Mouse (Mus musculus) left cerebral cortex, adult 2 months (tissue): ENCODE results near the gene Cfap69. TPM values are rescaled to one million over a fixed set of nuclear protein-coding genes. Genes with fewer than 3 reads are reported as not detected.

Source experiments
- DNase-seq, 2 experiments: peaks; one replicate each; pipeline ENCODE4 v3.0.0; 2021 to 2022; ENCODE audit warnings: low spot score in 2 of 2, mixed read lengths in 1 of 2; ENCODE audit errors: extremely low spot score in 1 of 2
- H3K27ac ChIP-seq: fragments of 200-600 bp; 2 replicates; pipeline ENCODE4 v1.8.1; 2022
- H3K4me3 ChIP-seq: fragments of 200-600 bp; 2 replicates; pipeline ENCODE4 v1.8.1; 2022
- CTCF ChIP-seq: fragments of 200-600 bp; IDR thresholded peaks from 2 replicates; pipeline ENCODE4 v1.8.1; 2022; ENCODE audit warnings: antibody characterized with exemption, mild to moderate bottlenecking, moderate library complexity
- intact Hi-C: fragments of 180-260 bp; cut with DNase I; formaldehyde crosslinking; loops from one replicate; pipeline ENCODE4 v1.15.1; 2025
- long read RNA-seq, 2 experiments: library from polyadenylated mRNA; stranded (forward); transcript quantifications; one replicate each; pipeline ENCODE4 v2.0.0; 2021; ENCODE audit warnings: borderline mapping rate in 2 of 2
- total RNA-seq, 2 experiments: library from RNA; stranded (reverse); gene quantifications; 2 replicates each; pipeline ENCODE4 v1.2.3; 2021

Cfap69 gene
- 10 to 100 TPM; 21.5 to 28.2 TPM for total RNA-seq
- long read RNA-seq, experiment 1, full-length matches to known transcripts: 5 of 16 reads
- long read RNA-seq, experiment 1, partial matches to known transcripts: 1 of 16 reads
- long read RNA-seq, experiment 1, other reads (novel, unspliced or antisense): 10 of 16 reads
- long read RNA-seq, experiment 2, full-length matches to known transcripts: 7 of 13 reads
- long read RNA-seq, experiment 2, partial matches to known transcripts: 0 of 13 reads
- long read RNA-seq, experiment 2, other reads (novel, unspliced or antisense): 6 of 13 reads

- Histone ChIP-seq H3K27ac (no peak within 1 kb of the TSS), H3K4me3 (peak within 1 kb of the TSS; percentile 85)
- peak; percentile 88 to 89 for DNase-seq
- no peak; the same call in 1 of the 2 replicates for TF ChIP-seq CTCF
- intact Hi-C loops: loop anchor here (5.0 kb wide), 1 partner anchor 83 kb away; the partner anchor contains the start of gene Steap1
Measured at GRCm38 (mm10) chr5:5663655-5664370, at the start of gene Cfap69. Cfap69 (minus strand) TSS chr5:5664239.

GRCm38 (mm10) chr5:5711032-5711431 lies 47.0 kb upstream of the Cfap69 start:
- H3K4me3 ChIP-seq: no peak overlapping the region
- TF ChIP-seq CTCF: no peak
- H3K27ac ChIP-seq: no peak overlapping the region
- intact Hi-C loops: loop anchor here (2.0 kb wide), 1 partner anchor 62 kb away; no protein-coding TSS in a partner anchor
- no peak for DNase-seq

- H3K27ac ChIP-seq: no peak overlapping the region
- no peak overlapping the region for H3K4me3 ChIP-seq
- DNase-seq: no peak
- intact Hi-C loops: no loop called here
- no peak for TF ChIP-seq CTCF
Measured at GRCm38 (mm10) chr5:5707341-5708278, 43.6 kb upstream of the Cfap69 start.

- DNase-seq: no peak
- TF ChIP-seq CTCF: no peak
- no peak overlapping the region for H3K27ac ChIP-seq
- H3K4me3 ChIP-seq: no peak overlapping the region
- intact Hi-C loops: no loop called here
Measured at GRCm38 (mm10) chr5:5705019-5705418, 41.0 kb upstream of the Cfap69 start.

GRCm38 (mm10) chr5:5700386-5700785 lies 36.3 kb upstream of the Cfap69 start:
- intact Hi-C loops: no loop called here
- Histone ChIP-seq H3K27ac (no peak overlapping the region), H3K4me3 (no peak overlapping the region)
- TF ChIP-seq CTCF: no peak
- DNase-seq: no peak

- Histone ChIP-seq H3K27ac (no peak overlapping the region), H3K4me3 (no peak overlapping the region)
- no peak for TF ChIP-seq CTCF
- no peak for DNase-seq
- intact Hi-C loops: no loop called here
Measured at GRCm38 (mm10) chr5:5698830-5699229, 34.8 kb upstream of the Cfap69 start.

DNA sequence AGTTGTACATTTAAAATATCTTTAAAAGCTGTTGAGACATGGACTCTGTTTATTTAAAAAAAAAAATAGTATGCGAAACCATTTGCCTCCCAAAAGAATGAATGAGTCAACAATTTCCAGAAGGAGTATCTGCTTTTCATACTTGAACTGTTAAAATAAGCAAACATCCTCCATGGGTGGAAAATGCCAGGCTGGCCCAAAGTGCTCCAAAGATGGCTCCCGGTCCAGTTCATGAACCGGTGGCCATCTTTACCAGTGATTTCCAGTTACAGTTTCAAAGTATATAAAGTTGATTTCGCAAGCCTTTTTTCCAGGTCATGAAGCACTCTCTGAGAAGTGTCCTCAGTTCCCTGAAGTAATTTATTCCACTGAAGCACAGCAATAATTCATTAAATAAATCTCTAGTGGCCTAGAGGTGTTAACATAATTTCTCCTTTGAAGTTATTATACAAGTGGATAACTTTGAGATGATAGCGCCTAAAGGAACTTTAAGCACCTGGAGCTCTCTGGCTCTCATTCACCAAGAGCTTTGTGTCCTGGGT lies 31.4 kb upstream of the Cfap69 start:
- no peak for DNase-seq
- no peak overlapping the region for H3K4me3 ChIP-seq
- no peak for TF ChIP-seq CTCF
- intact Hi-C loops: no loop called here
- H3K27ac ChIP-seq: no peak overlapping the region

GRCm38 (mm10) chr5:5693956-5694653 lies 30.1 kb upstream of the Cfap69 start, which contains the start of gene Steap2:
Steap2 (minus strand) TSS chr5:5694578.
- DNase-seq: peak; percentile 40 to 53
- intact Hi-C loops: loop anchor here (5.0 kb wide), 2 partner anchors 53 to 182 kb away; partner anchors contain the start of genes Cldn12 and Steap1
- Histone ChIP-seq H3K27ac (peak within 1 kb of the TSS; percentile 40), H3K4me3 (peak within 1 kb of the TSS; percentile 66)
- no peak for TF ChIP-seq CTCF

- H3K4me3 ChIP-seq: peak overlapping the region; percentile 66
- TF ChIP-seq CTCF: no peak
- H3K27ac ChIP-seq: peak overlapping the region; percentile 24
- DNase-seq: no peak
- intact Hi-C loops: loop anchor here (5.0 kb wide), 2 partner anchors 54 to 181 kb away; partner anchors contain the start of genes Cldn12 and Steap1
Measured at GRCm38 (mm10) chr5:5693541-5693955, 29.5 kb upstream of the Cfap69 start.

GRCm38 (mm10) chr5:5692167-5692738 lies 28.2 kb upstream of the Cfap69 start:
- intact Hi-C loops: loop anchor here (5.0 kb wide), 2 partner anchors 55 to 180 kb away; partner anchors contain the start of genes Cldn12 and Steap1
- no peak for DNase-seq
- TF ChIP-seq CTCF: no peak
- no peak overlapping the region for H3K27ac ChIP-seq
- no peak overlapping the region for H3K4me3 ChIP-seq
